18 mouse cellular contexts compared by ENCODE assay signal in the genomic region with DNA sequence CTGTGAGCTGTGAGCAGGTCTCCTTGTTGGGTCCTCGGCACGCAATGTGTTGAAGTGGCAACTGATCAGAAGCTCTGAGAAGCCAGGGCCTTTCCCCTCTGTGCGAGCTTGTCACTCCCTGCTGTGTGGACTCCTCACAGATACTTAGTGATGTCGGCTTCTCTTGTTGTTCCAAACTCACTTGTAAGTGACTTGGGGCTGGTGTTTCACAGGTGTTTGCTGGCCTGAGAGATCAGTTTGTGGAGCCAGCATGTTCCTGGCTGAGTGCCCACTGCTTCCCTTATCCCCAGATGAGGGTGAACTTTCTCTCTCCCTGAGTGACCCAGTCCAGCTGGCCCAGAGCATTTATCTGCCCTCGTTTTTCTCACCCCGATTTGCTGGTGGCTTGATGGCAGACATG.
A peak's percentile ranks its signal among the peaks of the same experiment; 100 is the strongest.
DNase-seq lines count a peak whose midpoint lies in the region; ATAC-seq and TF ChIP-seq lines count a peak whose summit lies in the region.
"Had no signal": no experiment of that assay in that cellular context is flagged by ENCODE, and none has a peak within 500 bp of the region (broad histone marks: within the 10 kb centered on the region; RNA-seq: fewer than 3 reads in every experiment).

No protein-coding gene starts in this region.

- no peak for TF ChIP-seq CTCF in forebrain, postnatal 0 days (IDR thresholded peaks at IDR 0.05; ENCODE audit: low read depth)
- no peak for TF ChIP-seq CTCF in lung, adult 2 months (IDR thresholded peaks at IDR 0.05; ENCODE audit: insufficient read depth, low read length)
- no peak for TF ChIP-seq CTCF in left cerebral cortex, adult 2 months (IDR thresholded peaks at IDR 0.05)

- H3K9ac ChIP-seq in heart, embryonic 11.5 days (ENCODE audit: low read depth, low read length) = no peak overlapping the region
- no peak overlapping the region for H3K9ac ChIP-seq in limb, embryonic 11.5 days (ENCODE audit: low read length)
- H3K9ac ChIP-seq in forebrain, postnatal 0 days = no peak overlapping the region
- H3K9ac ChIP-seq: embryonic facial prominence, embryonic 12.5 days; heart, embryonic 12.5 days; limb, embryonic 15.5 days; liver, postnatal 0 days had no signal

- H3K36me3 ChIP-seq in heart, embryonic 11.5 days (ENCODE audit: control insufficient read depth, insufficient read depth, low read length) = no peaks in the 10 kb centered on the region
- no peaks in the 10 kb centered on the region for H3K36me3 ChIP-seq in limb, embryonic 11.5 days (ENCODE audit: control insufficient read depth, insufficient read depth, low read length)
- no peaks in the 10 kb centered on the region for H3K36me3 ChIP-seq in limb, embryonic 10.5 days
- no peaks in the 10 kb centered on the region for H3K36me3 ChIP-seq in forebrain, postnatal 0 days (ENCODE audit: insufficient read depth)
- H3K36me3 ChIP-seq: embryonic facial prominence, embryonic 12.5 days; heart, embryonic 12.5 days; limb, embryonic 15.5 days had no signal

- H3K4me3 ChIP-seq in heart, embryonic 11.5 days (ENCODE audit: low read depth, low read length) = no peak overlapping the region
- H3K4me3 ChIP-seq in limb, embryonic 11.5 days (ENCODE audit: low read depth, low read length) = no peak overlapping the region
- no peak overlapping the region for H3K4me3 ChIP-seq in limb, embryonic 10.5 days
- no peak overlapping the region for H3K4me3 ChIP-seq in forebrain, postnatal 0 days (ENCODE audit: low read depth, low read length)
- H3K4me3 ChIP-seq in lung, adult 2 months (replicated peaks; ENCODE audit: extremely low read depth, low read depth, low read length) = no peak overlapping the region
- no peak overlapping the region for H3K4me3 ChIP-seq in left cerebral cortex, adult 2 months
- H3K4me3 ChIP-seq: embryonic facial prominence, embryonic 12.5 days; heart, embryonic 12.5 days; limb, embryonic 15.5 days had no signal

- H3K4me2 ChIP-seq in heart, embryonic 11.5 days = no peak overlapping the region
- H3K4me2 ChIP-seq in limb, embryonic 11.5 days (ENCODE audit: low read depth, severe bottlenecking) = no peak overlapping the region
- H3K4me2 ChIP-seq in forebrain, postnatal 0 days (ENCODE audit: low read depth) = no peak overlapping the region
- H3K4me2 ChIP-seq: embryonic facial prominence, embryonic 12.5 days; heart, embryonic 12.5 days; limb, embryonic 15.5 days had no signal

- no peaks in the 10 kb centered on the region for H3K4me1 ChIP-seq in heart, embryonic 11.5 days (ENCODE audit: control insufficient read depth, insufficient read depth, low read length)
- peaks cover 5% of the 10 kb centered on the region; the same call in 1 of the 2 replicates for H3K4me1 ChIP-seq in limb, embryonic 11.5 days (ENCODE audit: control insufficient read depth, insufficient read depth, low read length)
- H3K4me1 ChIP-seq in limb, embryonic 10.5 days = peaks cover 14% of the 10 kb centered on the region
- peaks cover 10% of the 10 kb centered on the region; the same call in 1 of the 2 replicates for H3K4me1 ChIP-seq in forebrain, postnatal 0 days (ENCODE audit: insufficient read depth)
- H3K4me1 ChIP-seq in lung, adult 2 months (ENCODE audit: control insufficient read depth, insufficient read depth, low read length) = no peaks in the 10 kb centered on the region
- H3K4me1 ChIP-seq: embryonic facial prominence, embryonic 12.5 days; heart, embryonic 12.5 days had no signal

- DNase-seq in heart, adult 11 months = peak; percentile 85
- peak; percentile 22 for DNase-seq in limb, embryonic 11.5 days (ENCODE audit: low spot score)
- DNase-seq in limb, embryonic 10.5 days (ENCODE audit: low spot score) = no peak
- DNase-seq in forebrain, postnatal 0 days = no peak
- DNase-seq in retina, embryonic 14.5 days (ENCODE audit: low spot score) = peak; percentile 16
- no peak for DNase-seq in lung, adult 2 months
- DNase-seq in left cerebral cortex, adult 2 months (ENCODE audit: extremely low spot score in 1 of 2, low spot score in 2 of 2) = no peak
- DNase-seq: adrenal gland, postnatal 10 days; heart, postnatal 36 days; kidney, adult 8-10 months; kidney, postnatal 36 days; liver, postnatal 0 days; right cerebral cortex, postnatal 14 days; thymus, adult 18-20 months had no signal

- no peak for TF ChIP-seq POLR2A in lung, adult 2 months (IDR thresholded peaks at IDR 0.05; ENCODE audit: borderline replicate concordance, extremely low read depth, low read depth, low read length)

- intact Hi-C loops in left cerebral cortex, adult 2 months (cut with DNase I) = no loop called here

- no peak for ATAC-seq in heart, embryonic 11.5 days (replicated peaks; ENCODE audit: insufficient number of reproducible peaks, low FRiP score, low TSS enrichment)
- no peak for ATAC-seq in limb, embryonic 11.5 days (ENCODE audit: insufficient number of reproducible peaks, low FRiP score, low TSS enrichment, low read depth)
- no peak for ATAC-seq in forebrain, postnatal 0 days
- ATAC-seq: liver, postnatal 0 days had no signal

- H3K27me3 ChIP-seq in heart, embryonic 11.5 days (ENCODE audit: control insufficient read depth, insufficient read depth, low read length) = no peaks in the 10 kb centered on the region
- H3K27me3 ChIP-seq in limb, embryonic 11.5 days (ENCODE audit: control insufficient read depth, insufficient read depth, low read length) = no peaks in the 10 kb centered on the region
- H3K27me3 ChIP-seq in limb, embryonic 10.5 days (ENCODE audit: low read depth, poor library complexity, severe bottlenecking) = no peaks in the 10 kb centered on the region; the same call in 1 of the 2 replicates
- no peaks in the 10 kb centered on the region for H3K27me3 ChIP-seq in forebrain, postnatal 0 days (ENCODE audit: insufficient read depth, low read length)
- H3K27me3 ChIP-seq: embryonic facial prominence, embryonic 12.5 days had no signal

- 33% methylated on average over 6 of the region's 6 CpGs for WGBS in heart, embryonic 11.5 days (ENCODE audit: insufficient replicate concordance)
- WGBS in limb, embryonic 11.5 days = 43% methylated on average over 6 of the region's 6 CpGs
- WGBS in limb, embryonic 10.5 days = 66% methylated on average over 6 of the region's 6 CpGs
- WGBS in forebrain, postnatal 0 days = 17% methylated on average over 6 of the region's 6 CpGs
- WGBS in lung, adult 2 months = 37% methylated on average over 6 of the region's 6 CpGs

- H3K9me3 ChIP-seq in heart, embryonic 11.5 days (replicated peaks; ENCODE audit: control insufficient read depth, low read length) = no peaks in the 10 kb centered on the region
- no peaks in the 10 kb centered on the region for H3K9me3 ChIP-seq in limb, embryonic 11.5 days (ENCODE audit: control insufficient read depth, low read length)
- H3K9me3 ChIP-seq in limb, embryonic 10.5 days (replicated peaks) = no peaks in the 10 kb centered on the region
- no peaks in the 10 kb centered on the region for H3K9me3 ChIP-seq in forebrain, postnatal 0 days (ENCODE audit: low read length)
- H3K9me3 ChIP-seq: embryonic facial prominence, embryonic 12.5 days; limb, embryonic 15.5 days had no signal

- H3K27ac ChIP-seq in heart, embryonic 11.5 days (ENCODE audit: low read depth, low read length) = no peak overlapping the region
- H3K27ac ChIP-seq in limb, embryonic 11.5 days (replicated peaks; ENCODE audit: low read depth, low read length) = no peak overlapping the region
- H3K27ac ChIP-seq in limb, embryonic 10.5 days = no peak overlapping the region
- H3K27ac ChIP-seq in forebrain, postnatal 0 days (ENCODE audit: low read depth, low read length) = peak overlapping the region; percentile 21; the same call in 1 of the 2 replicates
- H3K27ac ChIP-seq in left cerebral cortex, adult 2 months = no peak overlapping the region
- H3K27ac ChIP-seq: embryonic facial prominence, embryonic 12.5 days; limb, embryonic 15.5 days had no signal

Comparison
In these comparisons a context has a peak if more than half of its experiments do, and no peak if none do; other contexts are left out.
1. DNase-seq: peak in heart, adult 11 months (single experiment), limb, embryonic 11.5 days (single experiment) and retina, embryonic 14.5 days (single experiment); none in limb, embryonic 10.5 days (single experiment), forebrain, postnatal 0 days (single experiment), lung, adult 2 months (single experiment) and left cerebral cortex, adult 2 months (0 of 2).